Mouse (Mus musculus) neural tube, embryonic 14.5 days (tissue): ENCODE measurements at regions not wholly inside any gene's neighbourhood (a gene's known extent, or its start where the extent isn't known, plus 50 kb on each side); places are given as distances from the start of the nearest gene placed in this dataset.

ENCODE experiments used
- ATAC-seq: fragments of 200-750 bp; cut with Nextera tagmentation; 2 replicates; pipeline ENCODE4 v1.8.0; 2017; ENCODE audit warnings: low read depth, mild to moderate bottlenecking, moderate TSS enrichment, moderate library complexity
- H3K27ac ChIP-seq: fragments of 300-500 bp; sonication (generic); 2 replicates; pipeline ENCODE4 v1.5.1; 2014; ENCODE audit warnings: low read depth, mild to moderate bottlenecking, control low read depth, low read length, moderate library complexity, mixed read lengths
- H3K27me3 ChIP-seq: fragments of 300-500 bp; sonication (generic); 2 replicates; pipeline ENCODE4 v1.6.1; 2014; ENCODE audit warnings: low read length; ENCODE audit not compliant: control insufficient read depth, insufficient read depth
- H3K36me3 ChIP-seq: fragments of 300-500 bp; sonication (generic); 2 replicates; pipeline ENCODE4 v1.6.1; 2014; ENCODE audit warnings: low read length, mixed read lengths; ENCODE audit not compliant: control insufficient read depth, insufficient read depth
- H3K4me1 ChIP-seq: fragments of 300-500 bp; sonication (generic); 2 replicates; pipeline ENCODE4 v1.6.1; 2014; ENCODE audit warnings: low read length; ENCODE audit not compliant: control insufficient read depth, insufficient read depth
- H3K4me2 ChIP-seq: fragments of 300-500 bp; sonication (generic); 2 replicates; pipeline ENCODE4 v1.6.1; 2014; ENCODE audit warnings: mild to moderate bottlenecking, low read depth, low read length, control low read depth
- H3K4me3 ChIP-seq: fragments of 300-500 bp; sonication (generic); 2 replicates; pipeline ENCODE4 v1.5.1; 2014; ENCODE audit warnings: low read depth, low read length, control low read depth, mixed read lengths
- H3K9ac ChIP-seq: fragments of 300-500 bp; sonication (generic); replicated peaks from 2 replicates; pipeline ENCODE4 v1.6.1; 2014; ENCODE audit warnings: low read depth, mild to moderate bottlenecking, control low read depth, low read length, mixed read lengths
- H3K9me3 ChIP-seq: fragments of 300-500 bp; sonication (generic); 2 replicates; pipeline ENCODE4 v1.6.1; 2016; ENCODE audit warnings: low read length; ENCODE audit not compliant: control insufficient read depth
- WGBS: fragments of 180-500 bp; shearing (Covaris S2); extraction: QIAGEN DNeasy Blood & Tissue Kit; methylation state at CpG from one replicate; pipeline ENCODE4 v1.1.7; 2014; 5-methylcytosine and 5-hydroxymethylcytosine counted together

DNA sequence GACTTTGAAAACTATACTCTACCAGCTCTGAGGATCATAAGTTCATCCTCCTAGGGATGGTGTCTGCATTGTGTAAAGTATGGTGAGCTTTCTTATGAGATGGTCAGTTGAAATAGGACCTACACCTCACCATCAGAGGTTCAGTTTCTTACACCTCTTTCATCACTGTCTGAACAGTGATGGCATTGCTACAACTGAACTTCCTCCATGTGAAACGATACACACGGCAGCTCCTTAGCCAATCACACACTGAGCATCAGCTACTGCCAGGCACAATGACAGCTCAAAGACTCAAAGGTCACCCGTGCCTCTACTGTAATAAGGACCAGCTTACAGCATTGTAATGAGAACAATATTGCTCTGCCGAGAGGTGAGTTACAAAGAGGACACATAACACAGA is 145.0 kb downstream of the Tm2d1 start:
- H3K4me1 ChIP-seq = no peaks in the 10 kb centered on the region
- H3K4me2 ChIP-seq = no peak overlapping the region
- no peak overlapping the region for H3K9ac ChIP-seq
- no peaks in the 10 kb centered on the region for H3K36me3 ChIP-seq
- no peak overlapping the region for H3K4me3 ChIP-seq
- no peaks in the 10 kb centered on the region for H3K9me3 ChIP-seq
- 82% methylated on average over 4 of the region's 4 CpGs for WGBS
- no peaks in the 10 kb centered on the region for H3K27me3 ChIP-seq
- no peak for ATAC-seq
- no peak overlapping the region for H3K27ac ChIP-seq

DNA sequence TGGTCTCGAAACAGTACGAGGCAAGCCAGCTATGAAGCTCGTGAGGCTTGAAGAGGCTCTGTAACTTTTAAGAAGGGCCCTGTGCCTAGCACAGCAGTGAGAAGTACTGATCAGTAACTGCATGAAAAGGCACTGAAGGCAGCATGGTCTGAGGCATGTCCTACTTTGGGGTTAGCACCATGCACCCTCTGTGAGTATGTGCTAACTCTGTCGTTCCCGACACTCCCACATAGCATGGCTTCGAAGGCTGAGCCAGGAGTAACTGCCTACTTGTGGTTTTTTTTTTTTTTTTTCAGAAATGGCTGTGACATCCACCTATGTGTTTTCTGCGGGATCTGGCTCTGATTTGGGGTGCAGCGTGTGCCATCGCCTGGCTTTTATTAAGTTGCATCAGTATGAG is 145.6 kb downstream of the Tm2d1 start:
- Histone ChIP-seq H3K9ac (no peak overlapping the region), H3K4me1 (no peaks in the 10 kb centered on the region), H3K36me3 (no peaks in the 10 kb centered on the region), H3K27ac (no peak overlapping the region), H3K9me3 (no peaks in the 10 kb centered on the region), H3K4me2 (no peak overlapping the region), H3K4me3 (no peak overlapping the region), H3K27me3 (no peaks in the 10 kb centered on the region)
- ATAC-seq = no peak
- 86% methylated on average over 9 of the region's 9 CpGs for WGBS

DNA sequence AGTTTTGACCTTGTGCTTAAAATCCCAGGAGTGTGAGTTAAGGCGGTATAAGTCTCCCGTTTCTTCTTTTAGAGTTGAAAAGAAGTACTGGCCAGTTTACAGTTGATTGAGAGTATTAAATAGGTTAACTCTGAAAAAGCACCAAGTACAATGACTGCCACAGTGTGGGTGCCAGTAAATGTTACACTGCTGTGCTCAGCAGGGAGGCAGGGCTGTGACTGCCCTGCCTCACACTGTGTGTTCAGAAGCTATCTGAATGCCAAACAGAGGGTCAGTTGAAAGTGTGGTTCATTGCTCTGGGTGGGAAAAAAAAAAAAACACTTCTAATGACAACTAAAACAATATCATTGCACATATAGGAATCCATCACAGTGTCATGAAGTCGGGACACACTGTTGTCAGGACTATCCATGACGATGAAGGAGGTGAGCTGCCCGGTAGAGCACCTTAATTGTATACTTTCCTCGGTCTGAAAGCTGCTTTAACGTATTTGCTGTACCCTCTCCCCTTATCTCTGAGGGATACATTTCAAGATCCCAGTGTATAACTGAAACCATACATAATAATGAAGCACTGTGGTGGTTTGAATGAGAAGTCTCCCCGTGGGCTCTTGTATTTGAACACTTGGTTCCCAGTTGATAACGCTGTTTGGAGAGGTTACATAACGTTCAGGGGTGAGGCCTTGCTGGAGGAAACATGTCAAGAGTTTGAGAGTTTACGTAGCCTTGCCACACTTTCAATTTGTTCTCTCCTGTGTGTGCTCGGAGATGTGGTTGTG is 146.9 kb downstream of the Tm2d1 start:
- 58% methylated on average over 12 of the region's 12 CpGs for WGBS
- ATAC-seq = no peak

GRCm38 (mm10) chr4:98228193-98228592 is 154.9 kb downstream of the Tm2d1 start:
- no peaks in the 10 kb centered on the region for H3K4me1 ChIP-seq
- H3K27ac ChIP-seq = no peak overlapping the region
- H3K9me3 ChIP-seq = no peaks in the 10 kb centered on the region
- no peak overlapping the region for H3K4me2 ChIP-seq
- H3K9ac ChIP-seq = no peak overlapping the region
- 92% methylated on average over 4 of the region's 4 CpGs for WGBS
- no peak for ATAC-seq
- no peak overlapping the region for H3K4me3 ChIP-seq
- H3K27me3 ChIP-seq = no peaks in the 10 kb centered on the region
- H3K36me3 ChIP-seq = no peaks in the 10 kb centered on the region

More for the DNA sequence above, 146.9 kb downstream of the Tm2d1 start:
- H3K36me3 ChIP-seq = no peaks in the 10 kb centered on the region
- H3K4me3 ChIP-seq = no peak overlapping the region
- no peaks in the 10 kb centered on the region for H3K27me3 ChIP-seq
- no peak overlapping the region for H3K4me2 ChIP-seq
- H3K4me1 ChIP-seq = no peaks in the 10 kb centered on the region
- H3K27ac ChIP-seq = no peak overlapping the region
- no peak overlapping the region for H3K9ac ChIP-seq
- H3K9me3 ChIP-seq = no peaks in the 10 kb centered on the region

- Histone ChIP-seq H3K4me2 (no peak overlapping the region), H3K9ac (no peak overlapping the region), H3K4me3 (no peak overlapping the region), H3K4me1 (no peaks in the 10 kb centered on the region), H3K27me3 (no peaks in the 10 kb centered on the region), H3K27ac (no peak overlapping the region), H3K9me3 (no peaks in the 10 kb centered on the region), H3K36me3 (no peaks in the 10 kb centered on the region)
- ATAC-seq = no peak
- WGBS = 48% methylated on average over 7 of the region's 7 CpGs
These were observed 158.7 kb downstream of the Tm2d1 start for GRCm38 (mm10) chr4:98224366-98224765.

- no peaks in the 10 kb centered on the region for H3K9me3 ChIP-seq
- no peak overlapping the region for H3K27ac ChIP-seq
- no peak overlapping the region for H3K4me2 ChIP-seq
- no peaks in the 10 kb centered on the region for H3K27me3 ChIP-seq
- ATAC-seq = no peak
- H3K4me3 ChIP-seq = no peak overlapping the region
- H3K4me1 ChIP-seq = no peaks in the 10 kb centered on the region
- 65% methylated on average over 8 of the region's 8 CpGs for WGBS
- no peaks in the 10 kb centered on the region for H3K36me3 ChIP-seq
- no peak overlapping the region for H3K9ac ChIP-seq
These were observed 159.7 kb downstream of the Tm2d1 start for GRCm38 (mm10) chr4:98223429-98223828.

- Histone ChIP-seq H3K4me2 (no peak overlapping the region), H3K27me3 (no peaks in the 10 kb centered on the region), H3K4me1 (no peaks in the 10 kb centered on the region), H3K9me3 (no peaks in the 10 kb centered on the region), H3K4me3 (no peak overlapping the region), H3K27ac (no peak overlapping the region), H3K36me3 (no peaks in the 10 kb centered on the region), H3K9ac (no peak overlapping the region)
- 79% methylated on average over 4 of the region's 4 CpGs for WGBS
- no peak for ATAC-seq
These were observed 161.5 kb downstream of the Tm2d1 start for GRCm38 (mm10) chr4:98221566-98221965.

- Histone ChIP-seq H3K9me3 (no peaks in the 10 kb centered on the region), H3K4me1 (no peaks in the 10 kb centered on the region), H3K27ac (no peak overlapping the region), H3K27me3 (no peaks in the 10 kb centered on the region), H3K4me3 (no peak overlapping the region), H3K4me2 (no peak overlapping the region), H3K9ac (no peak overlapping the region), H3K36me3 (no peaks in the 10 kb centered on the region)
- WGBS = 89% methylated on average over 5 of the region's 5 CpGs
- no peak for ATAC-seq
These were observed 167.9 kb downstream of the Tm2d1 start for GRCm38 (mm10) chr4:98215218-98215617.

- Histone ChIP-seq H3K4me1 (no peaks in the 10 kb centered on the region), H3K4me3 (no peak overlapping the region), H3K9me3 (no peaks in the 10 kb centered on the region), H3K4me2 (no peak overlapping the region), H3K27ac (no peak overlapping the region), H3K36me3 (no peaks in the 10 kb centered on the region), H3K27me3 (no peaks in the 10 kb centered on the region), H3K9ac (no peak overlapping the region)
- no peak for ATAC-seq
- 85% methylated on average over 8 of the region's 8 CpGs for WGBS
These were observed 175.7 kb downstream of the Tm2d1 start for GRCm38 (mm10) chr4:98207446-98207845.
